Mouse (Mus musculus) brain, embryonic 14.5 days (tissue): ENCODE data around the gene Slc25a20.
"Not testable (repeated sequence)": the region's sequence is repeated elsewhere in the genome, so short reads cannot be mapped to it uniquely, and the experiment has no call there.

ENCODE experiments used
- CTCF ChIP-seq: fragments of 200-500 bp; IDR thresholded peaks from 2 replicates; pipeline ENCODE4 v1.5.1; 2012; ENCODE audit warnings: inconsistent platforms, mild to moderate bottlenecking, moderate library complexity, borderline replicate concordance; ENCODE audit not compliant: insufficient read depth, insufficient read length; ENCODE audit errors: extremely low read depth
- POLR2A ChIP-seq: fragments of 200-500 bp; IDR thresholded peaks from 2 replicates; pipeline ENCODE4 v1.6.1; 2012; ENCODE audit warnings: mild to moderate bottlenecking, inconsistent platforms, borderline replicate concordance; ENCODE audit not compliant: poor library complexity, insufficient read depth, insufficient read length, severe bottlenecking; ENCODE audit errors: extremely low read depth

DNA sequence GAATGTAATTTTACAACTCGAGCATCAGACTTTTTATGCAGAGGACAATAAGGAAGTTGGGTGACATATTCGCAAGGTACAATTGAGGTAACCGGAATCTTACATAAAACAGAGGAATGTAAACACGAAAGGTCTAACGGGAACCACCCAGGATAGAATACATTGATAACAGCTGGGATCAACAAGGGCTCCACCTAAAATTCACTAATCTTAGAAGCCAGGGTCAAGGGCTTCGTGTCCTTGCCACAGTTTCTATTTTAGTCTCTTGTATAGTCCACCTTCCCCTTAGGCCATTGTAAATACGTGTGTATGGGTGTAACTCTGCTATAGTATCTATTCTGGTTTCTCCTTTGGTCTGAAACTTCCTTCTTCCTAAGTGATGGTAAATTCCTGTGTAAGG lies 6.0 kb upstream of the Slc25a20 start:
- not testable (repeated sequence) for TF ChIP-seq CTCF, POLR2A
